Mouse (Mus musculus) inflammation-experienced regulatory T-cells, adult 6 months (primary cell): Measurements from ENCODE around the gene Hoxb7. TPM values are rescaled to one million over a fixed set of nuclear protein-coding genes. Genes with fewer than 3 reads are reported as not detected.

Experiments used
- ATAC-seq: one replicate; pipeline ENCODE4 v1.8.0; 2017
- polyA plus RNA-seq, 3 experiments: library from polyadenylated mRNA; unstranded; fragments of 100-300 nt; shearing (Covaris generic); gene quantifications; one replicate each; pipeline ENCODE4 v1.2.1; 2017

Hoxb7 gene
- polyA plus RNA-seq = not detected

DNA sequence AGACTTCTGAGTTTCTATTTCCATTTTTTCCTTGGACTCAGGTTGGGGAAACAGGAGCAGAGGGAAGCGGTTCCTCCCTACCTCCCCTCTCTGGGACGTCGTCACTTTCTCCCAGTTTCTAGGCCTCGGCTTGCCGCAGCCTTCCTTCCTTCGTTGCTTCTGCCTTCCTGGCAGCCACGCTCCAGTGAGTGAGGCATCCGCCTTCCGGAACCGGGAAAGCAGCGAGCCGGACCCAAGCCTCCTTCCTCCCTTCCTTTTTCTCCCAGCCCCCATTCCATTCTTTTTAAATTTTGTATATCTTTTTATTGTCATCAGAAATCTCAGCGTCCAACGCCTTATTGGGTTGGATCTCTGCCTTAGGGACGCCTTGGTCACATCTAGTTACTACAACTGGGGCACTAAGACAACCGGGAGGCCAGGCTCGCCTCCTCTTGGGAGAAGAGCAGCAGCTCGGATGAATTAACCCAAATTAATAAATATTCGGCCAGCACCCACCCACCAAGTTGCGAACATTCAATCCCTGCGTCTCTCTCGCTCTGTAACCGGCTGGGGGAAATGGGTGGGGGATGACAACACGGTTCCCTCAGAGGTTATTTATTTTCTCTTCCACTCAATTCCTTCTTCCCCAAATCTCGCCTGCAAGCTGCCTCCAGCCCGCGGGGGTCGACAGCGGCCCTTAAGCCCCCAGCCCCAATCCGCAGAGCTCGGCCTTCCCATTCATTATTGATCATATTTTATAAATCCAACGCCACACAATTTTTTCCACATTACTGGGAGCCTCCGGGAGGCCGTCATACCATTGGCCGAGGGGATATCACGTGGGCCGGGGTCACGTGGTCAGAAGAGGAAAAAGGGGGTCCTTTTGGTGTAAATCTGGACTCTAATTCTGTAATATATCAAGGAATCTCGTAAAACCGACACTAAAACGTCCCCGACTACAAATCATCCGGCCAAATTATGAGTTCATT is at the start of gene Hoxb7:
Hoxb7 (plus strand) TSS at position 853 of the 968 bp plus-strand sequence.
- ATAC-seq = no peak

GRCm38 (mm10) chr11:96240211-96240610 is 46.2 kb upstream of the Hoxb7 start:
- no peak for ATAC-seq

DNA sequence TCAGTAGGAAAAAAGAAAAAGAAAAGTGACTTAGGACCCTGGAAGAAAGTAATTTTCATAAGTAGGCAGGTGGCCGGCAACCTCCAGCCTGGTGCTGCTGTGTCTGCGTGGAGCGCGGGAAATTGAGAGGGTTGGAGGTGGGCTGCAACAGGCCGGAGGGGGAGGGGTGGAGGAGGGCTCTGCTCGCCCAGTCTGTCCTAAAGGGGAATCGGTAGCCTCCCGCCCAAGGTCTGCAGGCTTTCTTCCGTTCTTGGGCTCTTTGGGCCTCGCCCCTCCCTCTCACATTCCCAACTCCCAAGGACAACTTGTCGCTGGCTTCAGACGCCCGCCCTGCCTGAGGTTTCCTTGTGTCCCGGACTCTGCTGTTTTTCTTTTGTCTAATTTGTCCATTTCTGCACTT is 35.5 kb upstream of the Hoxb7 start:
- ATAC-seq = no peak

GRCm38 (mm10) chr11:96251480-96252031 is 34.9 kb upstream of the Hoxb7 start:
- no peak for ATAC-seq

DNA sequence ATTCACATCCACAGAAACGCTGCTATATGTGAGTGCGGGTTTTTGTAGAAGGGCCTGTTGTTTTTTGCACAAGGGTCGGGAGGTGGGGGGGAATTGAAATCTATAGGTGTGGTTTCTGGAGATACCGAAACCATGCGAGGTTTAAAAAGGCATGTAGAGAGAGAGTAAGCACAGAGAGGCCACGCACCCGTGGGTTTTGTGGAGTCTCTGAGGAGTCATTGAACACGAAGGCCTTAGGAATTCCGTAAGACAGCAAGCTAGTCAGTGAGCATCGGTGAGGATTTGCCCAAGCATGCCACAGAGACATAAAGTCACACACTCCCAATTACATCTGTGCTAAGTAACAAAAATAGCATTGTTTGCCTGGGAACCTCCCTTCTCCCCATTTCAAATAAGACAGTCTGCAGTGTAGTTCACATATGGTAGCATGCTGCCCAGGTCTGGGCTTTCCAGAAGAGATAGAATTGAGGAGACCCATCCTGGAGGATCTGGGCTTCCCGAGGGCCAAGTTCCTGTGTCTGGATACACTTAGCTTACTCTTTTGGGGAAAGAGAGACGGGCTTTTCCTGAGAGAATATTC is 33.8 kb upstream of the Hoxb7 start:
- ATAC-seq = no peak

- ATAC-seq = no peak
These were observed 32.2 kb upstream of the Hoxb7 start for GRCm38 (mm10) chr11:96254221-96254620.

- no peak for ATAC-seq
These were observed 31.1 kb upstream of the Hoxb7 start for GRCm38 (mm10) chr11:96255111-96255995.

DNA sequence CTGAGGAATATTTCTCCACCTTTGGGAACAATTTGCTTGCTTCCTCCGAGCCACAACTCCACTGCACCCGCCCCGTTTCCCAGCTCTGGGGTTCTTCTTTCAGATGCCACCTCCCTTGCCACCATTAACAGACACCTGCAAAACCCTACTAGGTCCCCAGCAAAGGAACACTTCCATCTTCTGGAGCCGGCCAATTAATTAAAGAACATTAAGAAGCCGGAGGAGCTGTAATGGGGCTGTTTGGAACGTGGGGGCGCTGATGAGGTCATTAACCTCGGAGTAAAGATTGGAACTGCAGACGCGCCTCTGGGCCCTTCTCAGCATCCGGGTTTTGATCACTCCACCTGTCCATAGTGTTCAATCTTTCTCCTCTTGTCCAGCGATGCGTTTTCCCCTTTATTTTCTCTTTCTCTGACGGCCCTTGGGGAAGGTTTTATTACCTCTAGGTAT is 30.4 kb upstream of the Hoxb7 start:
- ATAC-seq = no peak

- no peak for ATAC-seq
These were observed 29.3 kb upstream of the Hoxb7 start for GRCm38 (mm10) chr11:96257141-96257540.

DNA sequence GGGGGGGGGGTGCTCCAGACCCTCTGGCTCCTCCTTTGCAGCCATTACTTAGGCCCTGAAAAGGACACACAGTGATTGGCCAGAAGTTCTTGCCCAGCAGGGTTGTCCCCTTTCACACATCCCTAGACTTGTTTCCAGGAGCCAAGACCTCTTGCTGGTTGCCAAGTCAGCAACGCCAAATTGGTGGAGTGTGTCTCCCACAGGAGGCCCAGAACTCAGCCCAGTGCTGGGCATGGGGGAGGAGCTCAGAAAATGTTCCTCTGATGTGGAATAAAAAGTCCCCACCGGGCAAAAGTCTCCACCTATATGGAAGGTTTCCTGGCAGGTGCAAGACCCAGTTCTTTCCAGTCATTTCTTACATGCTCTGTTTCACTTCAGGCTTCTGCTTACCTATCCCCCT is 27.4 kb upstream of the Hoxb7 start:
- no peak for ATAC-seq

- no peak for ATAC-seq
These were observed 26.9 kb upstream of the Hoxb7 start for GRCm38 (mm10) chr11:96259511-96259910.

GRCm38 (mm10) chr11:96260310-96260970 is 26.0 kb upstream of the Hoxb7 start:
- ATAC-seq = no peak

GRCm38 (mm10) chr11:96261323-96261890 is 25.0 kb upstream of the Hoxb7 start:
- no peak for ATAC-seq

DNA sequence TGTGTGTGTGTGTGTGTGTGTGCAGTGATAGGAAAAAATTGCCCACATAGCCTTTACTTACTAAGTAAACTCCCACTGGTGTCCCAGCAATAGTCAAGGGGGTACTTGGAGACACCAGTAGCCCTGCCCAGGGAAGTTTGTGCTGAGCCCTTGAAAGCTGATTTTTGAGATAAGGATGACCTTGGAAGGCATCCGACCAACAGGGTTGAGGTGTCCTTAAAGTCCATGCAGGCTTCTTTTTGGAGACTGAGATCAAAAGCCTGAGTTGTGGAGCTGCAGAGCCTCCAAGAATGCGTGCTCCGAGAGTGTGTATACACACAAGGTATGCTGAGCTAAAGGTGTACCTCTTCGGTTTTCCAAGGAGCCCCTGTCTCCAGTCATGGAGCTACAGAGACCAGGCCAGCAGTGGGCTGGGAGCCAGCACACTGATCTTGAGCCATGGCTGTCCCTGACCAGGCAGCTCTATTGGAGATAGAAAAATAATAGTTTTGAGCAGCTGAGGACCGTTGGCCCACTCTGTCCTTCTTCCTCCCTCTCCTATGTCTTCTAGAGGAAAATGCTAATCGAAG is 24.1 kb upstream of the Hoxb7 start:
- ATAC-seq = no peak

DNA sequence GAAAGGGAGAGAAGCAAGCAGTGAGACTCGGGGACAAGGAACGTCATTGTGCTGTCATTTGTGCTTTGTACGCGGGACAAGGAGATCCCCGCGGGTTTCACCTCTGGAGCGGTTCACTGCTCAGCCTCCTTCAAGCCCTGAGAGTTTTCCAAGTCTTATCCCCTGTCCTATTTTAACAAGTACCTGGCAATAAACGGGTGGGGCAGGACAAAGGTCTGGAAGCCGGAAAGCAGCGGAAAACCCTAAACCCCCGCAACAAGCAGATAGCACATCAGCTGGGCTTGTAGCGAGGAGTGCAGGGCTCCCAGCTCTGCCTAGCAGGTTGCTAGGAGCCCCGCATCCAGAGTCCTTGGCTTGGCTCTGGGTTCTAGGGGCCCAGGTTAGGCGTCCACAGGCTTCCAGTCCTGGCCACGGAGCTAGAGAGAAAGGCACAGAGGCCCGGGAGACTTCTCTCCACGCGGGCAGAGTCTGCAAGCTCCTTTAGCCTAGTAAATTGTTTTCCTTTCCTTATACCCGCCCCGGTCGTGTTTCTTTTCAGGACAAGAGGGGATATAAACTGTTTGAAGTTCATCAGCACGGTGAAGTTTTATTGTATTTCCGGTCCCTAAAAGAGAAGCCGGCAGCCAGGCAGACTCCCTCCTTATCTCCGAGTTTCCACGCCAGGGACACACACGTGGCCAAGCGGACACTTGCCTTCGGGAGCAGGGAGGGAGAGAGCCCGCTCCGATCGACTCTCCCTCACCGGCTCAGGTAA is 22.6 kb upstream of the Hoxb7 start:
- no peak for ATAC-seq

DNA sequence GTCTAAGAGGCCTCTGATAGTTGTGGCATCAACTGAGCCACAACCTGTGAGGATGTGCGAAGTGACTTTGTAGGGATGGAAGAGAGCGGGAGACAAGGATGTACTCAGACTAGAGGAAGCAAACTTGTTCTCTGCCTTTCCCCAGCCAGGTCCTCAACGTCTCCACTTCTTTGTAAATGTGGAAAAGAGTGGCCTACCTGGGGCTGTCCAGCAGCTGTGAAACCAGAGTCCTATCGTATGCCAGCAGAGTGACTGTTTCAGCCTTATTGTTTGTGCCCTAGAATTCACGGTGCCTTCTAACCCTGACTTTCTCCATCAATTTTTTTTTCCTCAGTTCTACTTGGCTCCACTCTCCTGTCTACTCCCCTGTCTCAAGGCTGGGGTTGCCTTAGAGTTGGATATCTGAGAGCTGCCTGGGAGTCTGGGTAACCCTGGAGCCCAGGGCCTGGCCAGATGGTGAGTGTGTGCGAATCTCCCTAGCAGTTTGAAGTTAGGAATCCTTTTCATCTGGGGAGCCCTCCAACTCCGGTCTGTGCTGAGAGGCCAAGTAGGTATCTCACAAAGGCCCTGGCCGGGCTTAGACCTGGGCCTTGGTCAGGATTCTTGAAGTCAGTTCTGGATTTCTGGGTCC is 21.9 kb upstream of the Hoxb7 start:
- no peak for ATAC-seq

- ATAC-seq = no peak
These were observed 20.5 kb upstream of the Hoxb7 start for GRCm38 (mm10) chr11:96265954-96266353.

DNA sequence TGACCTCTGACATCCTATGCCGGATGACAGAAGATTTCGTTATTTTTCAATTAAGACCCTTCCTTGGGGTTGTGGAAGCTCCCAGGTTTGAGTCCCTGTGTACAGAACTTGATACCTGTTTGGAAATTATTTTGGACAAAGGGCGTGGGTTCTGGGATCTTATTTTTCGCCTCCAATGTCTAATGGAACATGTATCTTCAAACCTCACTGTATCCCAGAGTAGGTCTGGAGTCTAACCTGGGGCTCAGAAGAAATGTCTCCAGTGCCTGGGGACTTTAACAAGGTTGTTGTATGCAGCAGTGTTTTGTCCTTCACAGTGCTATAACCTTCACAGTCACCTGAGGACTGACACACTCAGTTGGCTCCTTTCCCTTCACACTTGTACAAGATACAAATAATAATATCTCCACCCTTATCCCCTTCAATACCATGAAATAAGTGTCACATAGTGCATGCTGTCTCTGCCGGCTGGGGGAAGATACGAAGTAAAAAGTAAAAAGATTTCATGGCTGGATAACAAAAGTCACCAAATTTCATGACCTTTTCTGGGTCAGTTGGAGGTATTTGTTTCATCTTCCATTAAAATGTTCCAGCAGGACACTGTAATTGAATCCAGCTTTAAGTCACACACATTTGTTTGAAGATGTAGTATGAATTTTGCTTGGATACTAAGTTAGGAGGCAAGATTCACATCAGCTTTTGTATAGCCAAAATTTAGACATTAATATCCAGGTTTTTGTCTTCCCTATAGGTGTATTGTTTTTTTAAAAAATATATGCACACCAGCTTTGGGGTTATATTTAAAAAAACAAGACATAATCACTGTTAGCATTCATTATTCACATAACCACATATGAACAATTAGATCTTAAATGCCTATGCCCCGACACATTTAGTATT is 19.2 kb upstream of the Hoxb7 start:
- ATAC-seq = no peak
